Mouse (Mus musculus): ENCODE measurements around the gene Polr3g.
"Not testable (repeated sequence)": the region's sequence is repeated elsewhere in the genome, so short reads cannot be mapped to it uniquely, and the experiment has no call there.

The Polr3g gene

DNA sequence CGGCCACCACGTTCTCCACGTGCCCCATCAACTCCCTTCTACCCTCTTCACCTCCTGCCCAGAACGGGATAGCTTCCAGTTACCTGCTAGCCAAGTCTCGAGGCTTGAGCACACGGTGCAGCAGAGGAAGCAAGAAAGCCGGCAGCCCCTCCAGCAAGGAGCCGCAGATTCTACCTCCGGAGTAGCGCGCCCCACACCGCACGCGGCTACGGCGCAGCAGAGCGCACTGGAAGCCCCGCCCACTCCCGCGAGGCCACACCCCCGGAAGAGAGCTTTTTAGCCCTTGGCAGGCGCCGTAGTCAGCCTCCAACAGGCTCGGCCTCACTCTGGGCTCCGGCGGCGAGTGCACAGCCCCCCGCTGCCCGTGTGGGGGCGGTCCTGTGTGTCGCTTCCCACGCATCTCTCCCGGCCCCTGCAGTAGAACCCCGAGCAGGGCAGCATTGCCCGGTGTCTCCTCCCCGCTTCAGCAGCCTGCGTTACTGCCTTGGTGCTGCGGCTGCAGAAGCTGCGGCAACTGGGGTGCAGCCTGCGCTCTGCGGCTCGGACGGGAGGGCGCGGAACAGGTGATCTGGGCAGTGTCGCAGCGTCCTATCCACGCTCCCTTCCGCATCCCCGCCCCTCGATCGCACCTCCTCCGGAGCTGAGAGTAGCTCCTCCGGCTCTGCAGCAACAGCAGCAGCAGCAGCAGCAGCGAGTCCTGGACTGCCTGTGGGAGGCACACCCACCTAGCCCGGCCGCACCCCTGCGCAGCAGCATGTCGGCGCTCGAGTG lies at the start of gene Polr3g, which contains the start of gene Mblac2:
TSS of gene Polr3g (minus strand) at position 239 of the 771 bp plus-strand sequence.
TSS of gene Mblac2 (plus strand) at position 567 of the 771 bp plus-strand sequence.
- peak; percentile 90 to 92 for DNase-seq (ENCODE audit: low spot score in 2 of 2)

GRCm38 (mm10) chr13:81760379-81760778 lies 49.6 kb upstream of the Polr3g start:
- DNase-seq (ENCODE audit: low spot score in 2 of 2), result no peak

GRCm38 (mm10) chr13:81757058-81757660 lies 46.3 kb upstream of the Polr3g start:
- DNase-seq (ENCODE audit: low spot score in 2 of 2), result no peak

GRCm38 (mm10) chr13:81755324-81755723 lies 44.5 kb upstream of the Polr3g start:
- DNase-seq (ENCODE audit: low spot score in 2 of 2), result no peak

- no peak for DNase-seq (ENCODE audit: low spot score in 2 of 2)
These were observed 44.1 kb upstream of the Polr3g start for GRCm38 (mm10) chr13:81754878-81755277.

GRCm38 (mm10) chr13:81744092-81744396 lies 33.2 kb upstream of the Polr3g start:
- no peak for DNase-seq (ENCODE audit: low spot score in 2 of 2)

DNA sequence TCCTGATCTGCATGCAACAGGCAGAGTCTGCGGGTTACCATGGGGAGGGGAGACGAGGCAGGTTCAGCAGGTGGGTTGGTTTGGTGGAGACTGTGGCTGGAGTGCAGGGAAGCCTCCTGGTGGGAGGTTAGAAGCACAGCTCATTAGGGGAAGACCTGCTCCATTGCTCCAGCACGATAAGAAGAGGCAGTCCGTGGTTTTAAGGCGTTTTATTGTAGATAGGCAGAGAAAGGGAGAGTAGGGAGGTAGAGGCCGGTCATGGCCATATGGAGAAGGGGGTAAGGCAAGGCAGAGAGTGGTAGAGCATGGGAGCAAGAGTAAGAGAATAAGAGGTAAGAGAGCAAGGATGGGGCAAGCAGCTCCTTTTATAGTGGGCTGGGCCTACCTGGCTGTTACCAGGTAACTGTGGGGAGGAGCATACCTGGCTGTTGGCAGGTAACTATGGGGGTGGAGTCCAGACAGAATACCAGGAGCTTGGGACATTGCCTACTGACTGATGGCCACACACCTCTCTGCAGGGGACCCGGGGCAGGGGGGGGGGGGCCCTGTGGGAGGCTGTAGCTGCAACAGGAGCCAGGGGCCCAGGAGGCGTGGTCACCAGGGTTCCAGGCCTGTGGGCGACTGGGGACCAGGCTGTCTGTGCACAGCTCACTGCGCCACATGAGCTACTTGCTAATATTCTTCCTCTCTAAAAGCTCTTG lies 32.7 kb upstream of the Polr3g start:
- no peak for DNase-seq (ENCODE audit: low spot score in 2 of 2)

DNA sequence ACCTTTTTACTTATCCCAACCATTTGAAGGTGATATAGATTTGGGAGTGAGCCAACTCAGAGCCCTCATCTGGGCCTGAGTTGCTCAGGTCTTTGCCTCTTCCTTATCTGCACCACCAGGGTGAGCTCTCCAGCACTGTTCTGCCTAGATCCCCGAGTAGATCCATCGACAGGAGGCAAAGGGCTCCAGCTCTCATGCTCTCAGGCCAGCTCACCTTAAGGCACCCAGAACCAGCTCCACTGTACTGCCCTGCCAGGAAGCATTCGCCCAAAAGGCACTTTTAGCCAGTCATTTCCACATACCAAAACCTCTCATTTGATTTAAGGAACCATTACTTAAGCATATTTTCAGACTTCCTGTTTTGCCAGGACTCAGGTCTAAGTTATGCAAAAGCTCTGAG lies 30.1 kb upstream of the Polr3g start:
- DNase-seq (ENCODE audit: low spot score in 2 of 2), result no peak

DNA sequence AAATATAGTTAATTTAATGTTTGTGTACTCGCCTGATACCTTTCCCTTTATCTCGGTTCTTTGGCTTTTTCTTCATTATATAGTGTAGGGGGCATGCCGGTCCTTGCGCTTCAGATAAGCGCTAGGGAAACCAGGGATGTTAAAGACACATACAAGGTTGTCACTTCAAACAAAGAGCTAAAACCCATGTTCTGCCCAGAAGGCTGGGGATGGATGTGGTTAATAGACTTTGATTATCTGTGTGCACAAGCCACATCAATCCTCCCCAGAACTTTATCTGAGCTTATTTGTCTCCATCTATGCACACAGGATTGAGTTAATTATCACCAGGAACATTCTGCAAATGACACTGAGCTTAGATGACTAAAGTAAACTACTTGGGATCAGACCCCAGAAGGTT lies 25.8 kb upstream of the Polr3g start:
- no peak for DNase-seq (ENCODE audit: low spot score in 2 of 2)

GRCm38 (mm10) chr13:81730362-81730761 lies 19.5 kb upstream of the Polr3g start:
- DNase-seq (ENCODE audit: low spot score in 2 of 2), result no peak

DNA sequence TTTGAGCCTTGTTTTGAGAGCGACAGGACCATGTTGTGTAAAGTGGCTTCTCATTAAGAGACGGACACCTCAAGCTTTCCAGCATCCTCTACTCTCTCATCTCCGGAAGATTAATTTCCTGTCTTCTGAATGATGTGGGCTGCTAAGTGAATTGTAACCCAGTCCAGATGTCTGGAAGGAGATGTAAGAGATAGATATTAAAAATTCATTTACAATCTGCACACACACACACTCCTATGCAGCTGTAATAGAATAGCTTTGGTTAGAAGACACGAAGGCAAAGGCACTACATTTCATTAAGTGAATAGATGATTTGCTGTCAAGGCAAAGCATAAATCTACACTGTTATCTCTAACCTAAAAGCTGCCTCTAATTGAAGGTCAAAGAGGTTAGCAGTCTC lies 18.3 kb upstream of the Polr3g start:
- DNase-seq (ENCODE audit: low spot score in 2 of 2), result no peak

DNA sequence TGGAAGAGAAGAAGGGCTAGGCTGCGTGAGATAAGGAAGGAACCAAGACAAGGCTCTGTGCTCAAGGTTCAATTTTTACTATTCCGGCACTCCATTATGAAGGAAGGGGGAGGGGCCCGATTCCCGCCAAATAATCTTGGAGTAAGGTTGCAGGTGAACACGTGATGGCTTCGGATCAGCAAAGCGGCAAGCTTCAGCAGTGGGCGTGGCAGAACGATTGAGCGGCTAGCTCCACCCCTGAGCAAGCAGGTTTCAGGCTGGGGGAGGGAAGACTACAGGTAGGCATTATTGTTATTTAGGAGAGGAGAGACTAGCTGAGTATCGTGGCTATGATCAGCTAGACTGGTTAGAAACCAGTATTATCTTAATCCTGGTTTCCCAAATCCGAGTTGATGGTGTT lies 17.3 kb upstream of the Polr3g start:
- DNase-seq (ENCODE audit: low spot score in 2 of 2), result not testable (repeated sequence)

GRCm38 (mm10) chr13:81713896-81714295 lies 3.1 kb upstream of the Polr3g start:
- no peak for DNase-seq (ENCODE audit: low spot score in 2 of 2)

DNA sequence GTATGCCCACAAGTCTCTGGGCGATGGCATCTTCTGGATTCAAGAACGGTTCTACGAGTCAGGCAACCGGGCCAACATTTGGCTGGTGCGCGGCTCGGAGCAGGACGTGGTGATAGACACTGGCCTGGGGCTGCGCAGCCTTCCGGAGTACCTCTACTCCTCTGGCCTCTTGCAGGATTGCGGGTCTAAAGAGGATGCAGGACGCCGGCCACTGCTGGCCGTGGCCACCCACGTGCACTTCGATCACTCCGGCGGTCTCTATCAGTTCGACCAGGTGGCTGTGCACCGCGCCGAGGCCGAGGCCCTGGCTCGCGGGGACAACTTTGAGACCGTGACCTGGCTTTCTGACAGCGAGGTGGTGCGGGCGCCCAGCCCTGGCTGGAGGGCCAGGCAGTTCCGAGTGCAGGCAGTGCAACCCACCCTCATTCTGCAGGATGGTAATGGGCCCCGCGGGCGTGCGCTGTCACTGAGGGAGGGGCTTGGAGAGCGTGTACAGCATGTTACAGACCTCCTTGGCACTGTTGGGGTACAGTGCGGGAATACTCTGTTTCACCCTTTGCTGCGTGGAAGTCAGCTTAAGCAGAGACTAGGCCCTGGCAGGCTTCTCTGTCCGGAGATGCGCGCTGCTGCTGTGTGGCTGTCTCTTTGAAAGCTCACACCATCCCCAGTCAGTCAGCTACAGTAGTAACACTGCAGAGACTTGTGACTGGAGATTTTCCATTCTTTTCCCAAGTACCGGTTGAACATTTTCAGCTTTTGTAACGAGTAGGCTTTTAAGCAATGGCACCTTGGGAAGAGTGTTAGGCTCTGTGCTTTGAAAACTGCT lies 946 bp upstream of the Polr3g start:
- DNase-seq (ENCODE audit: low spot score in 2 of 2), result peak in 1 of 2 experiments; percentile 38

DNA sequence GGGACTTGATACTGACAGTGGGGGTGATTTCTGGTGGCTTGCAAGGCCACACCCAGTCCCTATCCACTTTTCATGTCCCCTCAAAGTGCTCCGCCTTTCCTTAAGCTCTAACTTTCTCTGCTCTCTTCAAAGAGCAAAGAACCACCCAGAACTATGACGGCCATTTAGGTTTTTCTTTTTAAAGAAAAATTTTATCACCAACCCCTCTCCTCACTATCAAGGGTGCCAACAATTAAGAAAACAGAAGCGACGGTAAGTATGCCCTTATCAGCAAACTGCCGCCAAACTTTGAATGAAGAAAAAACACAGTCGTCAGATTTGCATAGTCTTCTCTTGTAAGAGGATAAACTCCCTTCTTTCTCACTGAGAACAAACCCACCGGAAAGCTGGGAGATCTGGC lies 547 bp downstream of the Polr3g start:
- no peak for DNase-seq (ENCODE audit: low spot score in 2 of 2)

DNA sequence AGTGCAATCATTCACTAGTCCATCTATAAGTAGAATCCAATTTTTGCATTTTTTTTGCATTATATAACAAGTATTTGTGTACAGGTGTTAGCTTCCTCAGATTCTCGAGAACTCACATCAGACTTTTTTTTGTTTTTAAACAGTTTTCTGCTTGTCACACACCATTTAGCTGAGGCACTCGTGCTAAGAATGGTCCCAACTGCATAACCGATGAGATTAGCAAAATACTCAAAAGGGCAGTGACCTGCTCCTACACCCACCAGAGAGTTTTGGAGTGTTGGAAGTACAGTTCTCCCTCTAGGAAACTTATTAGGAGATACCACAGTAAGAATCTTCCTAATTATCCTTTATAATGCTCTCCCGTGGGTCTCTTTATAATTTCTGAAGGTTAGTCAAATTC lies 1.0 kb downstream of the Polr3g start:
- no peak for DNase-seq (ENCODE audit: low spot score in 2 of 2)

DNA sequence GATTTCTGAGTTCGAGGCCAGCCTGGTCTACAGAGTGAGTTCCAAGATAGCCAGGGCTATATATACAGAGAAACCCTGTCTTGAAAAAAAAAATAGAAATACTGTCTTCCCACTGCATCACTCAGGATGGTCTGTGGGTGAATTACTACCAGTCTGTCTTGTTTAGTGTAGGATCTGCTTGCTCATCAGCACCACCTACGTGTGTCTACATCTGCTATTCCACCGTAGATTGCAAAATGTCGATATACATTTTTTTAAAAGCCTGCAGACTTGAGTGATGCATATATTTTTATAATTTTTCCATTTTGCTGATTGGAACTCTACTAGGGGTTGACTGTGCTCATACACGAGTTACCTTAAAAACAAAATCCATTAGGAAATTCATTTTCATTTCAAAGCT lies 4.5 kb downstream of the Polr3g start:
- no peak for DNase-seq (ENCODE audit: low spot score in 2 of 2)

DNA sequence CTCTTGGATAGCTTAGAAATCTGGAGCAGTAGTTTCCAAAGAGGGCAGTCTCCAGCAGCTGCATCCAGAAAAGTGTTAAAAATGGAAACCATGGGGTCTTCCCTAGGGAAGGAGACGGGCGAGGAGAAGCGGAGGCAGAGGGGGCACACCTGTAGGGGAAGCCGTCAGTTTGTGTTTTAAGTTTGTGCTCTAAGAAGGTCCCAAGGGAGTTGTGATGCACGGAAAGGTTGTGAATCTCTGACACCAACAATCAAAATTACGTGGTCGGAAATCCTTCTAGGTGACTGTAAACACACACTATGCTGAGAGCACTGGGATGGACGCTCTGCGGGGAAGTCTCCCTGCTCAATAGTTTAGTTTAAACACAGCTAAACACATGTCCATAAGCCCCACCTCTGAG lies 7.2 kb downstream of the Polr3g start:
- DNase-seq (ENCODE audit: low spot score in 2 of 2), result no peak

DNA sequence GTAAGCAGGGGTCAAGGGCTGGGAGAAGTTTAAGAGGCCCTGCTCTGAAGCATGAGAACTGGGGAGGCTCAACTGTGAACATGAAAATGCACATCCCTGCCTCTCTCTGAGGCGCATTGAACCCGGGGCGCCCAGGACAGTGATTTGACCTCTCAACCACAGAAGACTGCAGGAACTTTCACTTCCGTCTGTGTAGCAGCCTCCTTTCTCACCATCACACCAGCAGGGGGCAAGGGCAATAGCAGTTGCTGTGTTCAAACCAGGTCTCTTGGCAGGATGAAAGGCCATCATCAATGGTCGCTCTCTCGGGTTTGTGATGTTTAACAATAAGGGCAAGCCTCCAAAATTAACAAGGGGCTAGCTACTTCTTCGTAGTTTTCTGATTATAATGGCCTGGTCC lies 7.7 kb downstream of the Polr3g start:
- DNase-seq (ENCODE audit: low spot score in 2 of 2), result no peak

GRCm38 (mm10) chr13:81694446-81694845 lies 16.4 kb downstream of the Polr3g start:
- DNase-seq (ENCODE audit: low spot score in 2 of 2), result no peak

DNA sequence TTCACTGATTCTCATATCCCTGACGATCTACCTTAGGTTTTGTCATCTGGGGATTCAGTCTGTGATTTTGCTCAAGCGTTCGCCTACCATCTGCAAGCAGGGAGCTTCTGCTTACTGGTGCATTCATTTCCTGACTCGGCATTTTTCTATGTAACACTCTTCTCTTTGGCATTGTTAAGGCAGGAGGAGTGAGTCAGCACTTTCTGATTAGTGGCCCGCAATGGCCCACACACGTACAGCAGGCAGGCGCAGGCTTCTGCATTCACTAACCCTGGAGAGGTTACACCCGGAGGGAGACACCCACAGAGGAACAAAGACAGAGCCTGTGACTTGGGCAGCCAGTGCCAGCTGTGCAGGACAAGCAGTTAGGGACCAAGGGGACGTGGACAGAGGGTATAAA lies 19.2 kb downstream of the Polr3g start:
- no peak for DNase-seq (ENCODE audit: low spot score in 2 of 2)

GRCm38 (mm10) chr13:81690477-81690876 lies 20.3 kb downstream of the Polr3g start:
- no peak for DNase-seq (ENCODE audit: low spot score in 2 of 2)
